Mouse (Mus musculus): ENCODE results near the gene Iglon5. TPM values are rescaled to one million over a fixed set of nuclear protein-coding genes. Genes with fewer than 3 reads are reported as not detected.

The Iglon5 gene
- 0.09 TPM in 1 of 2 replicates, not detected in the other for polyA plus RNA-seq (2012)

DNA sequence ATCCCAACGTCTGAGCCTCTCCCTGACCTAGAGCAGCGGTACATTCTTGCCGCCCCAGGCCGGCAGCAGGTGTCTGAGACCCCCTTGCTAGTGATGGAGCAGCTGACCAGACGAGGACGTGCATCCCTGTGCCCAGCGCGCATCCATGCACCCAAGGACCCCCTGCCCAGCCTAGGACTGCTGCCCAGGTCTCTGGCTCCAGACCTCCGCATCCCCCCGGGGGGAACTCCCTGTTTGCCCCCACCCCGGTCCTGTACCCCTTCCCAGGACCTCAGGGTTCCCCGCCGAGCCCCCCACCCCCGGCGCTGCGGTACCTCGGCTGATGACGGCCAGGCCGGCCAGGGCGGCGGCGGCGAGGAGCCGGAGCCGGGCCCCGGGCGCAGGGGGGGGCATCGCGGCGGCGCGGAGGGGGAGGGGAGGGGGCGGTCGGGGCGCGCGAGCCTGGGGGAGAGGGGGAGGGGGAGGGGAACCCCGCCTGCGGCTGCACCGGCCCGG is at the start of gene Iglon5:
Gene Iglon5 (minus strand): TSS at position 445 of the 495 bp plus-strand sequence.

DNA sequence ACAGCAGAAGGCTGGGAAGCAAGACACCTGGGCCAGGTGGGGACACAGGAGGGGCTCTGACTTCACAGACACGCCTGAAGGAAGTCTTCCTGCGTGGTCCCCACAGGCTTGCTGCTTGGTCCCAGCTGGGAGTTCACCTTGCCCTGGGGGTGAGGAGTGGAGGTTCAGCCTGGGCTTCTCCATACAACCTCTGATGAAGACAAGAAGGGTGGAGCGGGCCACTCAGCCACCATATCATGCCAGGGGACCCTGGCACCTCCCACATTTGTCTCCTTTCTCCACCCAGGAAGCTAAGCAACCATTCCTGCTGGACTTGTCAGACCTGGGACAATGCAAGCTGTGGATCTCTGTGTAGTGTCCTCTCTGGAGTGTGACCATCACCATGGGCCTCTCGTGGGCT is 27.0 kb downstream of the Iglon5 start, which contains the start of gene Vsig10l:
Gene Vsig10l (plus strand): TSS at position 301 of the 400 bp plus-strand sequence.

DNA sequence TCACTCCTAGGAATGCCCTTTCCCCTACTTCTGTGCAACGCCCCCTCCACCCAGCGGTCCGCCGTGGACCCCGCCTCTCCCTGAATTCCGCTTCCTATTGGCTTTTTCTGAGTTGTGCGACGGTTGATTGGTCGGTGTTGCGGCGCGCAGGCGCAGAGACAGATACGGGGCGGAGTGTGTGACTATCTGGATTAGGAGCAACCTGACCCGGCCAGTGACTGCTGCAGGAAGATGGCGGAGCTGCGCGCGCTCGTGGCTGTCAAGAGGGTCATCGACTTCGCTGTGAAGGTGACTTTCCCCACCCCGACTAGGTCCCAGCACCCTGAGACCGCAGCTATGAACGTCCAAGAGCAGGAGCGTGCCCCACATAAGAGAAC is 46.0 kb downstream of the Iglon5 start, which contains the start of the genes Etfb and Gm45233:
Gene Etfb (plus strand): TSS at position 167 of the 377 bp plus-strand sequence.
Gene Gm45233 (plus strand): TSS at position 212 of the 377 bp plus-strand sequence.

DNA sequence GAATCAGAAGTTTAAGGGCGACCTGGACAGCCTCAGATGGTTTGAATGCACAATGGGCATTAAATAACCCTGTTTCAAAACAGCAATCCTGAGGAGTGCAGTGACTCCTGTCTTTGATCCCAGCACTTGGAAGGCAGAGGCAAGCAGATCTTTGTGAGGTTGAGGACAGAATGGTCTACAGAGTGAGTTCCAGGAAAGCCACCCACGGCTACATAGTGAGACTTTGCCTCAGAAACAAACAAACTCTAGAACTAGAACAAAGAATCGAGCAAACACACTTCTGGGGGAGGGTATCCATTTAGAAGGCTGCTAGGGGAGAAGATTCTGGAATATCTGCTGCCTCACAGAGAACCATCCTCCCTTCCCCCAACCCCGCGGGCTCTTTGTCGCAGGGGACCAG is 49.4 kb downstream of the Iglon5 start, which contains the start of gene Cldnd2:
Gene Cldnd2 (plus strand): TSS at position 301 of the 400 bp plus-strand sequence.

DNA sequence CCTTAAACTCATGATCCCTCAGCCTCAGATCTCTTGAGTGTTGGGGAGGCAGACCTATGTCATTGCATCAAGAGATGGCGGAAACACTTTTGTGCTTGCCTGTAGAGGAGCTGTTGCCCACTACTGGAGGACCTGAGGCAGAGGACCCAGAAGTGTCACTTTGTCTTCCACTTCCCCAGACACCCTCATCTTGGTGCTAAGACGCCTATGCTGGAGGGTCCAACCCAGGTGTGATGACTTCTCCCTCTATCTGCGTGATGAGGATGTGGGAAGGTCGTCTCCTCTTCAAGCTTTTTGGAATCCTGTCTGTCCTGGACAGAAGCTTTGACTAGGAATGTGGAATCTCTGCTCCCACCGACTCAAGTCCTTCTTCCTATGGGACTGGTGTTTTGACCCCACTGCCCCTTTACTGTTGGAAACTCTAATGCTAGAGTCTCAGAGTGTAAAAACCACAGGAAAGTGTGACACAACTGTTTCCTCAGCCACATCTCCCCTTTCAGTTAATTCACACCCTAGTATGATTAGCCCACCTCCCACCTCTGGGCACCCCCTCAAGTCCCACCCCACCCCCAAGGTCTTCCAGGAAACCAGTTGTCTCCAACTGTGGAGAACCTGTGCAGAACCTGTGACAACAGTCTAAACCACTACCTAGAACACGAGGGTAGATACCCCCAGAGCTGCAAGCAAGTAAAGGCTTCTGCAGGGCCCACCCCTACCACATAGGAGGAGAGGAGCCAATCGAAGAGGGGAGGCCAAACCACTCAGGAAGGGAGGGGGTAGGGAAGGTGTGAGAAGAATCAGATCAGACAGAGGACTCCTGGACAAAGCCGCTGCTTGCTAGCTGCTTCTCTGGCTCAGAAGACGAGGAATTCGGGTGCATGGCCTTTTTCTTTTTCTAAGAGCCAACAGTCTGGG is 53.3 kb downstream of the Iglon5 start, which contains the start of gene Nkg7:
Gene Nkg7 (plus strand): TSS at position 733 of the 915 bp plus-strand sequence.

DNA sequence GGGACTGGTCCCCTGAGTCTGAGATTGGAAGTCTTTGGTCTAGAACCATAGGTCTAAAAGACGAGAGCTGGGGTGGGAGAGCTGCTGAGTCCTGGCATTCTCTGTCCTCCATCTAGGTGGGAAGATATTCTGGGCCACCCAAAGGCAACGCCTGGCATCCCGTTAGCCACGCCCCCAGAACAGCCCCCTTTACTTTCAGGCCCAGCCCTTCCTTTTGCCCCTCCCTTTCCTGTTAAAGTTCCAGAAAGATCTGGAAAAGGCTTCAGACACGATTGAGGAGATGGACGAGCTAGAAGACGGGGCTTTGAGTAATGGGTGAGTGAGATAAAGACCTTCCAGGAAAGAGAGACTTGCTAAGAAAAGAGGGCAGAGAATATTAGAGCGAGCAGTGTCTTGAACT is 62.5 kb downstream of the Iglon5 start, which contains the start of gene Lim2:
Gene Lim2 (plus strand): TSS at position 265 of the 400 bp plus-strand sequence.

Other genes starting within 250 kb of the Iglon5 start
- 3.8 and 4.9 TPM in 2 replicates for gene Zfp715, start 176.8 kb downstream of the Iglon5 start, polyA plus RNA-seq (2012)
- 9.8 and 10.6 TPM in 2 replicates for gene Siglecf, start 138.7 kb downstream of the Iglon5 start, polyA plus RNA-seq (2012)
- 9.9 and 20.2 TPM in 2 replicates for gene Siglecg, start 81.9 kb downstream of the Iglon5 start, polyA plus RNA-seq (2012)
- gene Lim2, start 62.4 kb downstream of the Iglon5 start, polyA plus RNA-seq (2012) = 3.0 and 3.5 TPM in 2 replicates
- gene Nkg7, start 53.0 kb downstream of the Iglon5 start, polyA plus RNA-seq (2012) = 20.5 and 36.9 TPM in 2 replicates
- gene Cldnd2, start 49.3 kb downstream of the Iglon5 start, polyA plus RNA-seq (2012) = 0.26 TPM in 1 of 2 replicates, not detected in the other
- gene Etfb, start 46.0 kb downstream of the Iglon5 start, polyA plus RNA-seq (2012) = 228 and 243 TPM in 2 replicates
- gene Gm45233, start 45.9 kb downstream of the Iglon5 start, polyA plus RNA-seq (2012) = 0.39 and 0.93 TPM in 2 replicates
- 21.8 and 23.6 TPM in 2 replicates for gene Vsig10l, start 26.9 kb downstream of the Iglon5 start, polyA plus RNA-seq (2012)
- 0.05 and 0.07 TPM in 2 replicates for gene 4931406B18Rik, start 15.9 kb upstream of the Iglon5 start, polyA plus RNA-seq (2012)
- gene Cd33, start 54.4 kb upstream of the Iglon5 start, polyA plus RNA-seq (2012) = 3.4 and 4.1 TPM in 2 replicates
- gene Zfp658, start 72.2 kb upstream of the Iglon5 start, polyA plus RNA-seq (2012) = 0.25 and 0.46 TPM in 2 replicates
- 0.04 and 0.14 TPM in 2 replicates for gene Zfp719, start 89.5 kb upstream of the Iglon5 start, polyA plus RNA-seq (2012)
- not detected in 2 replicates for gene Zfp819, start 117.1 kb upstream of the Iglon5 start, polyA plus RNA-seq (2012)
- not detected in 2 replicates for gene Ceacam18, start 144.6 kb upstream of the Iglon5 start, polyA plus RNA-seq (2012)
- gene Siglece, start 170.1 kb upstream of the Iglon5 start, polyA plus RNA-seq (2012) = 0.99 and 3.2 TPM in 2 replicates
- 18.6 and 19.4 TPM in 2 replicates for gene Ctu1, start 181.9 kb upstream of the Iglon5 start, polyA plus RNA-seq (2012)
- gene Klk14, start 200.3 kb upstream of the Iglon5 start, polyA plus RNA-seq (2012) = not detected in 2 replicates
- not detected in 2 replicates for gene Klk13, start 222.5 kb upstream of the Iglon5 start, polyA plus RNA-seq (2012)

All from megakaryocyte-erythroid progenitor cell, adult 5 weeks (primary cell).